Mouse (Mus musculus): ENCODE results near the gene Mesd. TPM values are rescaled to one million over a fixed set of nuclear protein-coding genes. Genes with fewer than 3 reads are reported as not detected.

Mesd gene
- polyA plus RNA-seq, 1 experiment from 2014 or later: 94.3 TPM

- H3K4me3 ChIP-seq (ENCODE audit: low read depth, low read length): no peak overlapping the region
- no peaks in the 10 kb centered on the region for H3K27me3 ChIP-seq (ENCODE audit: control insufficient read depth, insufficient read depth, low read length)
- WGBS: 91% methylated on average over 11 of the region's 11 CpGs
- H3K27ac ChIP-seq (ENCODE audit: low read length): no peak overlapping the region
- H3K9me3 ChIP-seq (ENCODE audit: control insufficient read depth, low read depth, low read length): no peaks in the 10 kb centered on the region
- H3K4me1 ChIP-seq (ENCODE audit: control insufficient read depth, insufficient read depth, low read length): peaks cover 11% of the 10 kb centered on the region
- H3K9ac ChIP-seq (replicated peaks; ENCODE audit: low read depth, low read length): no peak overlapping the region
- H3K36me3 ChIP-seq (ENCODE audit: control insufficient read depth, insufficient read depth, low read length): peaks cover 33% of the 10 kb centered on the region
- H3K4me2 ChIP-seq (replicated peaks; ENCODE audit: low read depth, low read length): no peak overlapping the region
- ATAC-seq (ENCODE audit: insufficient number of reproducible peaks, insufficient read depth, low FRiP score, low read depth): peak; percentile 25; the same call in 1 of the 2 replicates
These were observed 14.0 kb downstream of the Mesd start for GRCm38 (mm10) chr7:83898267-83898666.

- Histone ChIP-seq H3K27ac (ENCODE audit: low read length) (no peak overlapping the region), H3K9me3 (ENCODE audit: control insufficient read depth, low read depth, low read length) (no peaks in the 10 kb centered on the region), H3K4me3 (ENCODE audit: low read depth, low read length) (no peak overlapping the region), H3K9ac (replicated peaks; ENCODE audit: low read depth, low read length) (no peak overlapping the region), H3K27me3 (ENCODE audit: control insufficient read depth, insufficient read depth, low read length) (no peaks in the 10 kb centered on the region), H3K36me3 (ENCODE audit: control insufficient read depth, insufficient read depth, low read length) (peaks cover 32% of the 10 kb centered on the region), H3K4me2 (replicated peaks; ENCODE audit: low read depth, low read length) (no peak overlapping the region), H3K4me1 (ENCODE audit: control insufficient read depth, insufficient read depth, low read length) (no peaks in the 10 kb centered on the region; the same call in 1 of the 2 replicates)
- ATAC-seq (ENCODE audit: insufficient number of reproducible peaks, insufficient read depth, low FRiP score, low read depth): no peak
- 79% methylated on average over 3 of the region's 3 CpGs for WGBS
These were observed 16.3 kb downstream of the Mesd start for GRCm38 (mm10) chr7:83900519-83900918.

- Histone ChIP-seq H3K9me3 (ENCODE audit: control insufficient read depth, low read depth, low read length) (peaks cover 5% of the 10 kb centered on the region; the same call in 1 of the 2 replicates), H3K4me2 (replicated peaks; ENCODE audit: low read depth, low read length) (no peak overlapping the region), H3K4me3 (ENCODE audit: low read depth, low read length) (no peak overlapping the region), H3K36me3 (ENCODE audit: control insufficient read depth, insufficient read depth, low read length) (peaks cover 25% of the 10 kb centered on the region), H3K27ac (ENCODE audit: low read length) (no peak overlapping the region), H3K4me1 (ENCODE audit: control insufficient read depth, insufficient read depth, low read length) (no peaks in the 10 kb centered on the region; the same call in 1 of the 2 replicates), H3K27me3 (ENCODE audit: control insufficient read depth, insufficient read depth, low read length) (no peaks in the 10 kb centered on the region), H3K9ac (replicated peaks; ENCODE audit: low read depth, low read length) (no peak overlapping the region)
- ATAC-seq (ENCODE audit: insufficient number of reproducible peaks, insufficient read depth, low FRiP score, low read depth): no peak
- 75% methylated on average over 4 of the region's 4 CpGs for WGBS
These were observed 17.2 kb downstream of the Mesd start for GRCm38 (mm10) chr7:83901425-83901824.

- Histone ChIP-seq H3K27ac (ENCODE audit: low read length) (no peak overlapping the region), H3K36me3 (ENCODE audit: control insufficient read depth, insufficient read depth, low read length) (peaks cover 17% of the 10 kb centered on the region)
- ATAC-seq (ENCODE audit: insufficient number of reproducible peaks, insufficient read depth, low FRiP score, low read depth): 0 out of 2 replicates have a peak, but pooled peaks have one; percentile 42
These were observed 18.3 kb downstream of the Mesd start for GRCm38 (mm10) chr7:83902296-83903145.

GRCm38 (mm10) chr7:83904831-83905230, 20.6 kb downstream of the Mesd start:
- WGBS: 84% methylated on average over 3 of the region's 3 CpGs
- H3K9me3 ChIP-seq (ENCODE audit: control insufficient read depth, low read depth, low read length): peaks cover 6% of the 10 kb centered on the region; the same call in 1 of the 2 replicates
- no peaks in the 10 kb centered on the region; the same call in 1 of the 2 replicates for H3K36me3 ChIP-seq (ENCODE audit: control insufficient read depth, insufficient read depth, low read length)
- H3K4me1 ChIP-seq (ENCODE audit: control insufficient read depth, insufficient read depth, low read length): no peaks in the 10 kb centered on the region; the same call in 1 of the 2 replicates
- no peaks in the 10 kb centered on the region for H3K27me3 ChIP-seq (ENCODE audit: control insufficient read depth, insufficient read depth, low read length)
- no peak for ATAC-seq (ENCODE audit: insufficient number of reproducible peaks, insufficient read depth, low FRiP score, low read depth)
- H3K27ac ChIP-seq (ENCODE audit: low read length): no peak overlapping the region
- H3K4me3 ChIP-seq (ENCODE audit: low read depth, low read length): no peak overlapping the region
- no peak overlapping the region for H3K4me2 ChIP-seq (replicated peaks; ENCODE audit: low read depth, low read length)
- H3K9ac ChIP-seq (replicated peaks; ENCODE audit: low read depth, low read length): no peak overlapping the region

More at GRCm38 (mm10) chr7:83902296-83903145, 18.3 kb downstream of the Mesd start:
- Histone ChIP-seq H3K4me2 (replicated peaks; ENCODE audit: low read depth, low read length) (no peak overlapping the region), H3K9me3 (ENCODE audit: control insufficient read depth, low read depth, low read length) (peaks cover 6% of the 10 kb centered on the region; the same call in 1 of the 2 replicates), H3K4me3 (ENCODE audit: low read depth, low read length) (no peak overlapping the region), H3K27me3 (ENCODE audit: control insufficient read depth, insufficient read depth, low read length) (no peaks in the 10 kb centered on the region), H3K4me1 (ENCODE audit: control insufficient read depth, insufficient read depth, low read length) (no peaks in the 10 kb centered on the region; the same call in 1 of the 2 replicates), H3K9ac (replicated peaks; ENCODE audit: low read depth, low read length) (no peak overlapping the region)
- WGBS: 37% methylated on average over 5 of the region's 5 CpGs

GRCm38 (mm10) chr7:83911909-83912308, 27.6 kb downstream of the Mesd start:
- Histone ChIP-seq H3K9ac (replicated peaks; ENCODE audit: low read depth, low read length) (no peak overlapping the region), H3K4me1 (ENCODE audit: control insufficient read depth, insufficient read depth, low read length) (no peaks in the 10 kb centered on the region), H3K36me3 (ENCODE audit: control insufficient read depth, insufficient read depth, low read length) (no peaks in the 10 kb centered on the region), H3K27ac (ENCODE audit: low read length) (no peak overlapping the region), H3K9me3 (ENCODE audit: control insufficient read depth, low read depth, low read length) (no peaks in the 10 kb centered on the region), H3K27me3 (ENCODE audit: control insufficient read depth, insufficient read depth, low read length) (no peaks in the 10 kb centered on the region), H3K4me2 (replicated peaks; ENCODE audit: low read depth, low read length) (no peak overlapping the region), H3K4me3 (ENCODE audit: low read depth, low read length) (no peak overlapping the region)
- no peak for ATAC-seq (ENCODE audit: insufficient number of reproducible peaks, insufficient read depth, low FRiP score, low read depth)
- 69% methylated on average over 3 of the region's 3 CpGs for WGBS

- Histone ChIP-seq H3K4me3 (ENCODE audit: low read depth, low read length) (no peak overlapping the region), H3K9ac (replicated peaks; ENCODE audit: low read depth, low read length) (no peak overlapping the region), H3K4me1 (ENCODE audit: control insufficient read depth, insufficient read depth, low read length) (no peaks in the 10 kb centered on the region), H3K9me3 (ENCODE audit: control insufficient read depth, low read depth, low read length) (no peaks in the 10 kb centered on the region), H3K27me3 (ENCODE audit: control insufficient read depth, insufficient read depth, low read length) (no peaks in the 10 kb centered on the region), H3K27ac (ENCODE audit: low read length) (no peak overlapping the region), H3K4me2 (replicated peaks; ENCODE audit: low read depth, low read length) (no peak overlapping the region), H3K36me3 (ENCODE audit: control insufficient read depth, insufficient read depth, low read length) (no peaks in the 10 kb centered on the region)
- ATAC-seq (ENCODE audit: insufficient number of reproducible peaks, insufficient read depth, low FRiP score, low read depth): no peak
- WGBS: 83% methylated on average over 6 of the region's 6 CpGs
These were observed 29.2 kb downstream of the Mesd start for GRCm38 (mm10) chr7:83913405-83913932.

- Histone ChIP-seq H3K27ac (ENCODE audit: low read length) (no peak overlapping the region), H3K27me3 (ENCODE audit: control insufficient read depth, insufficient read depth, low read length) (no peaks in the 10 kb centered on the region), H3K36me3 (ENCODE audit: control insufficient read depth, insufficient read depth, low read length) (no peaks in the 10 kb centered on the region), H3K4me2 (replicated peaks; ENCODE audit: low read depth, low read length) (no peak overlapping the region), H3K4me3 (ENCODE audit: low read depth, low read length) (no peak overlapping the region), H3K9me3 (ENCODE audit: control insufficient read depth, low read depth, low read length) (no peaks in the 10 kb centered on the region), H3K9ac (replicated peaks; ENCODE audit: low read depth, low read length) (no peak overlapping the region), H3K4me1 (ENCODE audit: control insufficient read depth, insufficient read depth, low read length) (no peaks in the 10 kb centered on the region)
- 71% methylated on average over 9 of the region's 9 CpGs for WGBS
- no peak for ATAC-seq (ENCODE audit: insufficient number of reproducible peaks, insufficient read depth, low FRiP score, low read depth)
These were observed 29.7 kb downstream of the Mesd start for GRCm38 (mm10) chr7:83913995-83914394.

Data from stomach, embryonic 14.5 days (tissue).